Mouse (Mus musculus): ENCODE results near the gene Timm17a. TPM values are rescaled to one million over a fixed set of nuclear protein-coding genes. Genes with fewer than 3 reads are reported as not detected.
A peak's percentile ranks its signal among the peaks of the same experiment; 100 is the strongest.

The Timm17a gene
- polyA plus RNA-seq, 1 experiment from 2014 or later: 215 TPM

DNA sequence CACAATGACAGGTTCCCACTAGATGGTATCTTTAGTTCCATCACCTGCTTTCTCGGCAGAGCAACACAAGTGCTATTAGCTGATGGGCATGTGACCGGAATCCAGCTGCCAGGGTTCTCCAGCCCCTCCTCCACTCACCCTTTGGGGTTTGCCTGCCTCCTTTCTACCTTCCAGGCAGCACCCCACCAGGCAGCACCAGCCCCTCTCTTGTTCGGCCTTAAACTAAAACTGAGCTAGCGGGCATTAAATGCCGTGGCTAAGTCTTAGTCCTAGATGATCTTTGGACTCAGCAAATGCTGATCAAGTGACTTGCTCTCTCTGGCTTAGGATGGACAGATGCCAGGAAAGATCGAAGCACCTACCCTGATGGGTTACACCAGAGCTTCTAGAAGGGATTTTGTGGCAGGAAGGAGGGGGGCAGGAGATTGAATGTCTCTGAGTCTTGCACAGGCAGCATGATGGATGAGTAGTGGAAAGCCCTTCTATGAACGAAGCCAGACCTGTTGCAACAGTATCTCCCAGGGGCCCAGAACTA is 9.9 kb upstream of the Timm17a start:
- Histone ChIP-seq H3K27me3 (replicated peaks; ENCODE audit: low read depth, poor library complexity, severe bottlenecking) (peaks cover 16% of the 10 kb centered on the region; the same call in 1 of the 2 replicates), H3K9me3 (no peaks in the 10 kb centered on the region), H3K36me3 (replicated peaks) (no peaks in the 10 kb centered on the region), H3K27ac (replicated peaks) (peak overlapping the region; percentile 65), H3K4me1 (peaks cover 27% of the 10 kb centered on the region), H3K4me3 (no peak overlapping the region)
- no peak for DNase-seq (ENCODE audit: low spot score)
- 82% methylated on average over 7 of the region's 7 CpGs for WGBS

DNA sequence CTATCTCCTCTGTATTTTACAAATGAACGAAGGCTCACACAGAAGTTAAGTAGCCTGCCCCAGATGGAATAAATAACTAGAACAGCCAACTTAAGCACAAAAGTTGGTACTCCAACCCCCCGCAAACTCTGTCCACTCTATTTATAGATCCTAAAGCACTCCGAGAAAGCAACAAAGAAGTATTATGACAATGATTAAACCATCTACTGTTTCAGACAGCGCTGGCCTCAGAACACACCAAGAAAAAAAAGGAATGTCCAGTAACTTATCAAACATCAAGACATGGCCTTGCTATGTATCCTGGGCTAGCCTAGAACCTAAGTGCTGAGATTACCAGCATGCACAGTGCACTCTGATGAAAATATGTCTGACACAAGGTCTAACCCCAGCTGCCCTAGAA is 1.4 kb downstream of the Timm17a start:
- H3K4me3 ChIP-seq: peak overlapping the region; percentile 96
- no peak for DNase-seq (ENCODE audit: low spot score)
- peaks cover 31% of the 10 kb centered on the region for H3K36me3 ChIP-seq (replicated peaks)
- no peaks in the 10 kb centered on the region for H3K9me3 ChIP-seq
- H3K4me1 ChIP-seq: peaks cover 21% of the 10 kb centered on the region
- H3K27ac ChIP-seq (replicated peaks): no peak overlapping the region
- no peaks in the 10 kb centered on the region for H3K27me3 ChIP-seq (replicated peaks; ENCODE audit: low read depth, poor library complexity, severe bottlenecking)
- 91% methylated on average over 4 of the region's 4 CpGs for WGBS

DNA sequence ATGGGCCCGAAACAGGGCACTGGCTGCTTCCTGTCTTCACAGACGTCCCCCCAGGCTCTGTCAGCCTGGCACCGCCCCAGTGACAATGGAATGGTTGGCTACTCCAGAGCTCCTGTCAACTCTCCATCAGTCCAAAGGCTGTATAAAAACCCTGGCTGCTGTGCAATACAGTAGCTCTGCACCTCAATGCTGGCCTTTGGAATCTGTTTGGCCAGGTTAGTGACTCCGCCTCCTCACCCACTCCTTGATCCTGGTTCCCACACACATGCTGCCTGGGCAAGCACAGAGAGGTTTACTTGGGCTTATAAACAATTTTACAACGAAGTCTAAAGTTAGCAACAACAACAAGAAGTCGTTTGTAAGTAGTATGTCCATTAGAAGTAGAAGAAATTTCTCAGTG is 2.2 kb downstream of the Timm17a start:
- Histone ChIP-seq H3K4me3 (no peak overlapping the region), H3K36me3 (replicated peaks) (peaks cover 40% of the 10 kb centered on the region), H3K9me3 (no peaks in the 10 kb centered on the region), H3K4me1 (peaks cover 21% of the 10 kb centered on the region), H3K27me3 (replicated peaks; ENCODE audit: low read depth, poor library complexity, severe bottlenecking) (no peaks in the 10 kb centered on the region), H3K27ac (replicated peaks) (no peak overlapping the region)
- 74% methylated on average over 6 of the region's 6 CpGs for WGBS
- DNase-seq (ENCODE audit: low spot score): no peak

GRCm38 (mm10) chr1:135290908-135291307 is 22.7 kb downstream of the Timm17a start:
- Histone ChIP-seq H3K27me3 (replicated peaks; ENCODE audit: low read depth, poor library complexity, severe bottlenecking) (no peaks in the 10 kb centered on the region), H3K4me3 (no peak overlapping the region), H3K9me3 (no peaks in the 10 kb centered on the region), H3K27ac (replicated peaks) (no peak overlapping the region), H3K4me1 (no peaks in the 10 kb centered on the region), H3K36me3 (replicated peaks) (peaks cover 38% of the 10 kb centered on the region)
- no peak for DNase-seq (ENCODE audit: low spot score)
- WGBS: 85% methylated on average over 5 of the region's 5 CpGs

DNA sequence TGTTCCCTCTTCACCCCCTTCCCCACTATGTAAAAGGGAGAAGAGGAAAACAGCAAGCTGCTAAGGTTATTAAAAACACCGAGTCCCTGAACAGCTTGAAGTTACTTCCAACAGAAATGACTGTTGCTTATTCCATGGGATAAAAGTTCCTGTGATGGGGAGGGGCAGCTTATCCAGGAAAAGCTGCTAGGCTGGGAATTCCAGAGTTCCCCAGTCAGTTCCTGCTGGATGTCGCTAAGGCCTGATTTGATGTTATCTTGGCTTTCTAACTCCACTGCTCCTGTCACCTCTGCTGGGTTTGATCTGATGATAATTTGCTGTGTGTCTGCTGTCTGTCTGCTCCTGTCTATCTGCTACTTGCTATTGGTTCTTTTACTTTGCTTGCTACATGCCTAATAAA is 27.3 kb downstream of the Timm17a start:
- DNase-seq (ENCODE audit: low spot score): no peak

DNA sequence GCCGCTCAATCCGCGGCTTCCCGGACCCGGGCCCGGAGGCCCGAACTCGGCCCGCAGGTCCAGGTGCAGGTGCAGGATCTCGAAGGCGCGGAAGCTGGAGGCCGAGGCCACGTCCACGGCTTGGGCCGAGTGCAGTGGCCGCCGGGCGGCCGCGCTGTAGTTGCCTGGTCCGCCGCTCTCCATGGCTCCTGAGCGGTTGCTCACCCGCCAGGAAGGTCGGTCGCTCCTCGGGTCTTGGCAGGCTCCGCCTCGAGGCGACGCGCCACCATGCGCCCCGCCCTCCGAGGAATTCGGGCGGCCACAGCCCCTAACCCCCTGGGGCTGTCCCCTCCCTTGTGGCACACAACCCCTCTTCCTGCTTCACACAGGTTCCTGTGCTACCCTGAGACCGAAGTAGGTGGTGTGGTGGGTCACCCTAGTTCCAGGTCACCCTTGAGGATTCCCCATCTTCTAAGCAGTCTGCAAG is 29.7 kb downstream of the Timm17a start, which contains the start of gene Rnpep:
Gene Rnpep, minus strand, starts transcription at position 259 of the 466 bp plus-strand sequence.
- peak within 1 kb of the TSS; percentile 95 for H3K27ac ChIP-seq (replicated peaks)
- no peaks in the 10 kb centered on the region for H3K27me3 ChIP-seq (replicated peaks; ENCODE audit: low read depth, poor library complexity, severe bottlenecking)
- DNase-seq (ENCODE audit: low spot score): peak; percentile 85
- no peaks in the 10 kb centered on the region for H3K9me3 ChIP-seq
- under 1% methylated on average over 39 of the region's 39 CpGs for WGBS
- peaks cover 25% of the 10 kb centered on the region for H3K36me3 ChIP-seq (replicated peaks)
- H3K4me3 ChIP-seq: peak within 1 kb of the TSS; percentile 85
- H3K4me1 ChIP-seq: peaks cover 20% of the 10 kb centered on the region

More for the DNA sequence above, 27.3 kb downstream of the Timm17a start:
- WGBS: 72% methylated on average over 2 of the region's 2 CpGs
- Histone ChIP-seq H3K27ac (replicated peaks) (no peak overlapping the region), H3K27me3 (replicated peaks; ENCODE audit: low read depth, poor library complexity, severe bottlenecking) (no peaks in the 10 kb centered on the region), H3K36me3 (replicated peaks) (peaks cover 7% of the 10 kb centered on the region), H3K4me1 (peaks cover 20% of the 10 kb centered on the region), H3K9me3 (no peaks in the 10 kb centered on the region), H3K4me3 (no peak overlapping the region)

GRCm38 (mm10) chr1:135283287-135283825 is 30.2 kb downstream of the Timm17a start:
- DNase-seq (ENCODE audit: low spot score): no peak

DNA sequence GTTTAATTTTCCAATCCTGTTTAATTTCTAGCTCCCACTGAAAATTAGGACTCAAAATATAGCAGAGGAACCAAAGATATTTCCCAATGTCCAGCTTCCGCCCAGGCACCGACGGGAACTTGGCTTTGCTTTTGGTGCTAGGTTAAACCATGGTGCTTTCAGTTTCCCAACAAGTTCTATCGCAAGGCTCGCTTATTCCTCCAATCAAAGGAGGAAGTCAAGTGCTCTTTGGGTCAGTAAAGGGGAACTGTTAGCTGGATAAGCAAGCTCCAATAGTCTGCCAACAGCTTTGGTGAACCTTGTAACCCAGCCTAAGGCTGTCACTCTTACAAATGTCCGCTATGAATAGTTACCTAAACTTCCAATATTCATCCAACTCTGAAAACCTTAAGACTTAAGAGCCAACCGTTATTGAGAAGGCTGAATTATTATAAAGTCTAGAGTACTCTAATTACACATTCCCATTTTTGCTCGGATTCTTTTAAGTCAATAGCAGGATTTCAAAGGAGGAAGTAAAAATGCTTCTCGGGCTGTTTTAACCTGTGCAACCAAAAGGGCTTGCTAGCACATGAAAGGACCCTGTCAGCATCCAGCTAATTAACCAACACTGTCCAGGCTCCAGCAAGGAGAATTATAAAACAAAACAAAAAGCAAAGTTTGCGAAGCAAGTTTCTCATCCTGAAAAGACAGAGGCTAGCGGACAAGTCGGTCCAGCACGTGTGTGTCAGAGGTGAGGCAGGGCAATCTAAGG is 30.9 kb downstream of the Timm17a start:
- peak overlapping the region; percentile 95 for H3K27ac ChIP-seq (replicated peaks)
- DNase-seq (ENCODE audit: low spot score): no peak
- H3K27me3 ChIP-seq (replicated peaks; ENCODE audit: low read depth, poor library complexity, severe bottlenecking): no peaks in the 10 kb centered on the region
- WGBS: 42% methylated on average over 13 of the region's 13 CpGs
- peak overlapping the region; percentile 85 for H3K4me3 ChIP-seq
- no peaks in the 10 kb centered on the region for H3K9me3 ChIP-seq
- peaks cover 36% of the 10 kb centered on the region for H3K36me3 ChIP-seq (replicated peaks)
- peaks cover 20% of the 10 kb centered on the region for H3K4me1 ChIP-seq

More at GRCm38 (mm10) chr1:135283287-135283825, 30.2 kb downstream of the Timm17a start:
- Histone ChIP-seq H3K4me3 (peak overlapping the region; percentile 85), H3K36me3 (replicated peaks) (peaks cover 30% of the 10 kb centered on the region), H3K27me3 (replicated peaks; ENCODE audit: low read depth, poor library complexity, severe bottlenecking) (no peaks in the 10 kb centered on the region), H3K9me3 (no peaks in the 10 kb centered on the region), H3K27ac (replicated peaks) (peak overlapping the region; percentile 95), H3K4me1 (peaks cover 20% of the 10 kb centered on the region)
- WGBS: under 1% methylated on average over 48 of the region's 48 CpGs

- 96% methylated on average over 17 of the region's 17 CpGs for WGBS
- Histone ChIP-seq H3K27ac (replicated peaks) (no peak overlapping the region), H3K27me3 (replicated peaks; ENCODE audit: low read depth, poor library complexity, severe bottlenecking) (no peaks in the 10 kb centered on the region), H3K4me3 (no peak overlapping the region), H3K4me1 (peaks cover 20% of the 10 kb centered on the region), H3K36me3 (replicated peaks) (peaks cover 45% of the 10 kb centered on the region), H3K9me3 (no peaks in the 10 kb centered on the region)
- DNase-seq (ENCODE audit: low spot score): no peak
Observed at GRCm38 (mm10) chr1:135281841-135282240, 31.7 kb downstream of the Timm17a start.

- peaks cover 56% of the 10 kb centered on the region for H3K36me3 ChIP-seq (replicated peaks)
- WGBS: 93% methylated on average over 9 of the region's 9 CpGs
- no peaks in the 10 kb centered on the region for H3K9me3 ChIP-seq
- DNase-seq (ENCODE audit: low spot score): no peak
- no peak overlapping the region for H3K4me3 ChIP-seq
- H3K27me3 ChIP-seq (replicated peaks; ENCODE audit: low read depth, poor library complexity, severe bottlenecking): no peaks in the 10 kb centered on the region
- peaks cover 20% of the 10 kb centered on the region for H3K4me1 ChIP-seq
- no peak overlapping the region for H3K27ac ChIP-seq (replicated peaks)
Observed at GRCm38 (mm10) chr1:135280646-135281045, 32.9 kb downstream of the Timm17a start.

DNA sequence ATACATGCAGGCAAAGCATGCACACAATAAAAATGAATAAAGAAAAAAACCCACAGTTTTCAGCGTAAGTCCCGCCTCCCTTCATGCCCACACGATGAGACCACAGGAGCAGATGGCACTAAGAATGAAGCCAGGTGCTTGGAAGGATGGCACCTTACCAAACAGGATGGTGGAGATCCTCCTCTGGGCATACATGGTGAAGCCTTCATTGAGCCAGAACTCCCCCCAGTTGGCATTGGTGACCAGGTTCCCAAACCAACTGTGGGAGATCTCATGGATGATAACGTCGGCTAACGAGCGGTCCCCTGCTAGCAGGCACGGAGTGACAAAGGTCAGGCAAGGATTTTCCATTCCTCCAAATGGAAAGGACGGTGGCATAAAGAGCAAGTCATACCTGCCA is 42.2 kb downstream of the Timm17a start:
- H3K27me3 ChIP-seq (replicated peaks; ENCODE audit: low read depth, poor library complexity, severe bottlenecking): no peaks in the 10 kb centered on the region
- no peak overlapping the region for H3K4me3 ChIP-seq
- no peak for DNase-seq (ENCODE audit: low spot score)
- H3K27ac ChIP-seq (replicated peaks): no peak overlapping the region
- H3K9me3 ChIP-seq: no peaks in the 10 kb centered on the region
- 89% methylated on average over 9 of the region's 9 CpGs for WGBS
- H3K36me3 ChIP-seq (replicated peaks): peaks cover 80% of the 10 kb centered on the region
- H3K4me1 ChIP-seq: no peaks in the 10 kb centered on the region

DNA sequence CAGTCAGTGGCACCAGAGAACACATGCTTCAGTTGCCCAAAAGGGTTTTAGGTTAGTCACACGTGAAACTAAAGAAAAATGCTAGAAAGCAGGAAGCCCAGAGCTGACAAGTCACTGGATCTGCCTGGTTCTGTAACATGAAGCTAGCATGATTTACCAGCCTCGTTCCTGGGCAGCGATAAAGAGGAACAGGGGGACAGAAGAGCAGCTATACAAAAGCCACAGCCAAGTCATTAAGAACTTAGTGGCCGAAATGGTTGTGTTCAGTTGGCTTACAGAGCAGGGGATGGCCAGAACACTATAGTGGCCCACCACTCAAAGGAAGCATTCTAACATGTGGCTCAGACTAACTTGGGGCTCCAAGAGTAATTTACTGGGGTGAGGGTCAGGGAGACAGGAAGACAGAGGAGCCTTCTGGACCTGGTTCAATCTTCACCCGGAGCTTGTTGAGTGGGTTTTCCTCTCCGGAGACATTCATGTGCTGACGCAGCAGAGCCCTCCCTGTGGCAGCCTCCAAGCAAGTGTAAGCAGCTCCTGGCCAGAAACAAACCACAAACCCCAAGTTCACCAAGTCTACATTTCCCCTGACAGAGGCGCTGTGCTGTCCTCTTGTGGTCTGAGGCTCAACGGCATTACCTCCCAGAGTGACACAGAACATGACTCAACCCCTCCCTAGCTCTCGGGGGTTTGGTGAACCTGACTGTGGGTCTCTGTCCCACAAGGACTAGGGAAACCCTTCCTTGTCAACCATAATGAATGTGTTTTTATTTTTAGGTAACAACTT is 45.7 kb downstream of the Timm17a start:
- Histone ChIP-seq H3K27me3 (replicated peaks; ENCODE audit: low read depth, poor library complexity, severe bottlenecking) (no peaks in the 10 kb centered on the region), H3K9me3 (no peaks in the 10 kb centered on the region), H3K4me3 (no peak overlapping the region), H3K4me1 (no peaks in the 10 kb centered on the region), H3K27ac (replicated peaks) (no peak overlapping the region), H3K36me3 (replicated peaks) (peaks cover 91% of the 10 kb centered on the region)
- 90% methylated on average over 10 of the region's 10 CpGs for WGBS
- DNase-seq (ENCODE audit: low spot score): no peak
